Mouse (Mus musculus) CD4-positive naive resting alpha-beta T cell, adult 57 days (primary cell): ENCODE measurements around the gene Itga4. TPM values are rescaled to one million over a fixed set of nuclear protein-coding genes. Genes with fewer than 3 reads are reported as not detected.

Experiments
- total RNA-seq: library from RNA; stranded (reverse); gene quantifications from one replicate; pipeline ENCODE4 v1.2.4, GENCODE M21; 2023

The Itga4 gene
- 214 TPM for total RNA-seq

DNA sequence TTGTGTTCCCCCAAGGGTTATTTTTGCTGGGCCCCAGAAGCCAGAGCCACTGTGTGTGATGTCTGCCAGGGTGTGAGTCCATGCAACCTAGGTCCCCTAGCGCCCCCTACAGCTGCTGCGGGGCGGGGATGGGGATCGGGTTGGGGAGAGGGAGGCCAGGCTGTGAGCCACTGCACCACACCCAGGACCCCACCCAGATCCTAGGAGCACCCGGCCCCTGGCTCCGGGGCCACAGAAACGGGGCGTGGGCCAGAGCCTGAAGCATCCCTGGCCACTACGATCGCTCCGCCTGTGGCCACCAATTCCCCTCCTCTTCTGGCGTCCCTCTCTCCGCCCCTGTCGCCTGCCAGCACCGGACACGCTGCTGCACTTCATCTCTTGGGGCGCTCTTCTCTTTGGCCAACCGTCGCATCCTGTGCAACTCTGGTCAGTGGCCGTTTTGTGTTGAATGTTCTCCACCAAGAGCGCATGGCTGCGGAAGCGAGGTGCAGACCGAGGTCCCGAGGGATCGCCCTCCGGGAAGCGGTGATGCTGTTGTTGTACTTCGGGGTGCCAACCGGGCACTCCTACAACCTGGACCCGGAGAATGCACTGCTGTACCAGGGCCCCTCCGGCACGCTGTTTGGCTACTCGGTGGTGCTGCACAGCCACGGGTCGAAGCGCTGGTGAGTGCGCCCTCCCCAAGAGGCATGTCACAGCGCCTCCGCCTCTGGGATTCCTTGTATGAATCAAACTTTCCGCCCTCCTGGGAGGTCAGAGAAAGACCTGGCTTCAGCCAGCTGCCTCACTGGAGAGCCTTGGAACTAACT, at the start of gene Itga4:
Itga4 (plus strand) TSS at position 235 of the 809 bp plus-strand sequence.

Other genes starting within 250 kb of the Itga4 start
- not detected for gene Neurod1, start 201.3 kb downstream of the Itga4 start, total RNA-seq
- gene Cerkl, start 201.4 kb downstream of the Itga4 start, total RNA-seq: 2.5 TPM